ENCODE assay signal across 26 mouse cellular contexts in the genomic region with DNA sequence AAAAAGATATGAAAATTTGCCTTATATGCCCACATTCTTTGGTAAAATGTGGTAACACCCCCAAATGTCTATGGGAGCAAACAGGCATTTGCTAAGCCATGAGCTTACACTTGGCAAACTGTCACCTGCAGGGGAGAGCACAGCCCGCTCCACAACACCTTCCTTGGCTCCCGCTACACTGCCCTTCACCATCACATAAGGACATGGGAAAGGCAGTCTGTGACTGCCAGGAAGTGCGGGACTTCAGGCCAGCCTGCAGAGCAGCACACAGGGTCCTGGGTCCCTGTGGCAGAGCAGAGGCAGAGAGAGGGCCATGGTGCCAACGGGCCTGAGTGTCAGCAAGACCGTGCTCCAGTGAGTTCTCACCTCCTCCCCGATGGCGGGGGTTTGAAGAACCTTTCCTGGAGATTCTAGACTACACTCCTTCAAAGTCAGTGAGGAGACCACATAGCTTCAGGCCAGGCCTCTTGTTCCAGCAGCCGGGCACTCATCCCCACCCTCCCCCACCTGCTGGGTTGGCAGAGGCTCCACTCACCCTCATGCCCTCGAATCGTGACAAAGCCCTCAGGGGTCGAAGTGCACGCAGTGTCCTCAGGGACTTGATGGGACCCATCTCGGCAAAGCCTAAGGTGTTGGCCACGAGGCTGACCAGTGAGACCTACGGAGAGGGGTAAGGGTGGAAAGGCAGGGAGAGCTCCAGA. TPM values are rescaled to one million over a fixed set of nuclear protein-coding genes. Genes with fewer than 3 reads are reported as not detected.
DNase-seq lines count a peak whose midpoint lies in the region; ATAC-seq and TF ChIP-seq lines count a peak whose summit lies in the region.
"Had no signal": no experiment of that assay in that cellular context is flagged by ENCODE, and none has a peak within 500 bp of the region (broad histone marks: within the 10 kb centered on the region; RNA-seq: fewer than 3 reads in every experiment).

No protein-coding gene starts in this region.

- H3K4me3 ChIP-seq in forebrain, embryonic 10.5 days, result no peak overlapping the region
- no peak overlapping the region for H3K4me3 ChIP-seq in forebrain, embryonic 15.5 days
- H3K4me3 ChIP-seq in lung, embryonic 14.5 days (ENCODE audit: low read depth, low read length), result no peak overlapping the region
- no peak overlapping the region for H3K4me3 ChIP-seq in kidney, embryonic 15.5 days (replicated peaks)
- H3K4me3 ChIP-seq: embryonic facial prominence, embryonic 10.5 days; hindbrain, embryonic 12.5 days; layer of hippocampus, adult 2 months; liver, embryonic 13.5 days; lung, embryonic 15.5 days; megakaryocyte, embryonic 14.5 days; myocyte had no signal

- DNase-seq in forebrain, embryonic 10.5 days (ENCODE audit: extremely low spot score, low spot score), result no peak
- DNase-seq in kidney, adult 11 months, result peak; percentile 42
- DNase-seq in kidney, postnatal 10 days, result no peak
- peak; percentile 3 for DNase-seq in lung, embryonic 14.5 days
- DNase-seq in lung, adult 18-20 months, result no peak
- DNase-seq in layer of hippocampus, adult 9-10 months (ENCODE audit: low spot score), result no peak
- DNase-seq: adrenal gland, postnatal 14 days; cerebellum, adult 8-10 months; forebrain, postnatal 0 days; gastrocnemius, postnatal 14 days; layer of hippocampus, postnatal 36 days; liver, embryonic 13.5 days; lung, postnatal 36 days; thymus, adult 18-20 months; thymus, postnatal 36 days had no signal

- H3K27me3 ChIP-seq in forebrain, embryonic 10.5 days (ENCODE audit: poor library complexity, severe bottlenecking), result no peaks in the 10 kb centered on the region
- no peaks in the 10 kb centered on the region for H3K27me3 ChIP-seq in forebrain, embryonic 15.5 days
- no peaks in the 10 kb centered on the region for H3K27me3 ChIP-seq in lung, embryonic 14.5 days (ENCODE audit: insufficient read depth, low read length)
- H3K27me3 ChIP-seq in kidney, embryonic 15.5 days, result no peaks in the 10 kb centered on the region
- H3K27me3 ChIP-seq: hindbrain, embryonic 12.5 days; liver, embryonic 13.5 days; lung, embryonic 15.5 days had no signal

- no peak for TF ChIP-seq CTCF in lung, embryonic 14.5 days (IDR thresholded peaks at IDR 0.05; ENCODE audit: low read depth)

- no peak for ATAC-seq in forebrain, embryonic 15.5 days (replicated peaks)
- ATAC-seq in lung, embryonic 14.5 days (ENCODE audit: insufficient read depth), result no peak
- ATAC-seq in kidney, embryonic 15.5 days (replicated peaks; ENCODE audit: low FRiP score), result no peak; the same call in 1 of the 2 replicates
- ATAC-seq: CD4-positive, CD25-positive, alpha-beta regulatory T cell, adult 4 months; forebrain, postnatal 0 days; intestine, postnatal 0 days; midbrain, embryonic 16.5 days had no signal

- no peak overlapping the region for H3K9ac ChIP-seq in forebrain, embryonic 15.5 days (replicated peaks)
- no peak overlapping the region for H3K9ac ChIP-seq in lung, embryonic 14.5 days
- no peak overlapping the region for H3K9ac ChIP-seq in kidney, embryonic 15.5 days
- H3K9ac ChIP-seq: forebrain, postnatal 0 days; hindbrain, embryonic 12.5 days; liver, embryonic 13.5 days; lung, embryonic 15.5 days had no signal

- no peaks in the 10 kb centered on the region for H3K4me1 ChIP-seq in forebrain, embryonic 10.5 days
- H3K4me1 ChIP-seq in forebrain, embryonic 15.5 days, result 0 out of 2 replicates have a peak, but pooled peaks cover 3% of the 10 kb centered on the region
- peaks cover 6% of the 10 kb centered on the region; the same call in 1 of the 2 replicates for H3K4me1 ChIP-seq in lung, embryonic 14.5 days (ENCODE audit: insufficient read depth)
- peaks cover 26% of the 10 kb centered on the region for H3K4me1 ChIP-seq in kidney, embryonic 15.5 days
- H3K4me1 ChIP-seq: hindbrain, embryonic 12.5 days; liver, embryonic 13.5 days had no signal

- H3K9me3 ChIP-seq in forebrain, embryonic 10.5 days, result no peaks in the 10 kb centered on the region
- H3K9me3 ChIP-seq in forebrain, embryonic 15.5 days, result no peaks in the 10 kb centered on the region
- H3K9me3 ChIP-seq in lung, embryonic 14.5 days (ENCODE audit: low read depth, low read length), result no peaks in the 10 kb centered on the region
- no peaks in the 10 kb centered on the region for H3K9me3 ChIP-seq in kidney, embryonic 15.5 days (replicated peaks)
- H3K9me3 ChIP-seq: embryonic facial prominence, embryonic 10.5 days; hindbrain, embryonic 12.5 days; liver, embryonic 13.5 days; lung, embryonic 15.5 days; megakaryocyte, embryonic 14.5 days had no signal

- peak overlapping the region; percentile 33; the same call in 1 of the 2 replicates for H3K27ac ChIP-seq in forebrain, embryonic 10.5 days
- H3K27ac ChIP-seq in forebrain, embryonic 15.5 days (replicated peaks), result no peak overlapping the region
- H3K27ac ChIP-seq in lung, embryonic 14.5 days (ENCODE audit: low read depth), result 0 out of 2 replicates have a peak overlapping the region, but pooled peaks have one; percentile 8
- peak overlapping the region; percentile 23; the same call in 1 of the 2 replicates for H3K27ac ChIP-seq in kidney, embryonic 15.5 days
- H3K27ac ChIP-seq: embryonic facial prominence, embryonic 10.5 days; hindbrain, embryonic 12.5 days; layer of hippocampus, adult 2 months; liver, embryonic 13.5 days; lung, embryonic 15.5 days had no signal

- WGBS in forebrain, embryonic 10.5 days, result 88% methylated on average over 15 of the region's 15 CpGs
- WGBS in forebrain, embryonic 15.5 days, result 91% methylated on average over 15 of the region's 15 CpGs
- 84% methylated on average over 15 of the region's 15 CpGs for WGBS in lung, embryonic 14.5 days
- 82% methylated on average over 15 of the region's 15 CpGs for WGBS in kidney, embryonic 15.5 days

- no peak overlapping the region for H3K4me2 ChIP-seq in forebrain, embryonic 15.5 days (replicated peaks)
- no peak overlapping the region for H3K4me2 ChIP-seq in lung, embryonic 14.5 days
- no peak overlapping the region for H3K4me2 ChIP-seq in kidney, embryonic 15.5 days
- H3K4me2 ChIP-seq: hindbrain, embryonic 12.5 days; liver, embryonic 13.5 days; lung, embryonic 15.5 days had no signal

- H3K36me3 ChIP-seq in forebrain, embryonic 10.5 days (replicated peaks), result peaks cover 25% of the 10 kb centered on the region
- no peaks in the 10 kb centered on the region for H3K36me3 ChIP-seq in forebrain, embryonic 15.5 days
- no peaks in the 10 kb centered on the region for H3K36me3 ChIP-seq in lung, embryonic 14.5 days (ENCODE audit: insufficient read depth)
- H3K36me3 ChIP-seq in kidney, embryonic 15.5 days, result no peaks in the 10 kb centered on the region
- H3K36me3 ChIP-seq: embryonic facial prominence, embryonic 10.5 days; hindbrain, embryonic 12.5 days; liver, embryonic 13.5 days; lung, embryonic 15.5 days had no signal

RNA-seq across cellular contexts. Expression of gene Exog, which starts 53.0 kb away (rescaled TPM):
- polyA plus RNA-seq in forebrain, embryonic 10.5 days (2016; fragmentation: Nextera tagmentation; extraction: Ambion mirVana), result 36.5 and 37.8 TPM in 2 replicates
- 56.7 and 59.7 TPM in 2 replicates for polyA plus RNA-seq in forebrain, embryonic 15.5 days (2015; fragmentation: Nextera tagmentation; extraction: Ambion mirVana)
- 32.1 and 33.7 TPM in 2 replicates for polyA plus RNA-seq in lung, embryonic 14.5 days (2014; fragmentation: Nextera tagmentation; extraction: Ambion mirVana)
- 24.1 and 25.3 TPM in 2 replicates for polyA plus RNA-seq in kidney, embryonic 15.5 days (2015; fragmentation: Nextera tagmentation; extraction: Ambion mirVana)

Comparison
In these comparisons a context has a peak if more than half of its experiments do, and no peak if none do; other contexts are left out.
1. DNase-seq: peak in kidney, adult 11 months (single experiment) and lung, embryonic 14.5 days (single experiment); none in forebrain, embryonic 10.5 days (single experiment), kidney, postnatal 10 days (single experiment), lung, adult 18-20 months (0 of 2) and layer of hippocampus, adult 9-10 months (single experiment).